Mouse (Mus musculus): ENCODE measurements at regions not wholly inside any gene's neighbourhood (a gene's known extent, or its start where the extent isn't known, plus 50 kb on each side); places are given as distances from the start of the nearest gene placed in this dataset.

- TF ChIP-seq CTCF (IDR thresholded peaks at IDR 0.05; ENCODE audit: extremely low read depth, insufficient read length, insufficient replicate concordance, low read depth, low read length), result no peak
- no peak for TF ChIP-seq POLR2A (IDR thresholded peaks at IDR 0.05; ENCODE audit: low read depth, low read length)
These were observed 325.4 kb downstream of the Kif20b start for GRCm38 (mm10) chr19:35247531-35247930.
